Mouse (Mus musculus): Measurements from ENCODE around the gene Olfr298.

The Olfr298 gene

DNA sequence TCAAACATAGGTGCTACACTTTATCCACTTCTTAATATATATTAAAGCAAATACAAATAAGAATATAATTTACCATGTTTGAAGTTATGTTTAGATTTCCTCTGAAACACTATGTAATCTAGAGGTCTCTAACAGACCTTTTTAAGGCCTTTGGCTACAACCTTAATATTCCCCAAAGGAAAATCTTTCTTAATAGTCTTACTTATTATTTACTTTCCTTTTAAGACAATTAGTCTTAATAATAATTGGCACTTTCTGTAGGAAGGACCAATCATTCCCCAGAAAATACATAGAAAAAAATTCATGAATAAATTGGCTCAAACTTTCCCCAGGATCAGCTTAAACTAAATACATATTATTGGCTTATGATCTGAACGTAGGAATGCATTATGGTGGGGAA is at the start of gene Olfr298:
Gene Olfr298 (minus strand): TSS at position 101 of the 400 bp plus-strand sequence.
- DNase-seq (ENCODE audit: low spot score) = no peak

DNA sequence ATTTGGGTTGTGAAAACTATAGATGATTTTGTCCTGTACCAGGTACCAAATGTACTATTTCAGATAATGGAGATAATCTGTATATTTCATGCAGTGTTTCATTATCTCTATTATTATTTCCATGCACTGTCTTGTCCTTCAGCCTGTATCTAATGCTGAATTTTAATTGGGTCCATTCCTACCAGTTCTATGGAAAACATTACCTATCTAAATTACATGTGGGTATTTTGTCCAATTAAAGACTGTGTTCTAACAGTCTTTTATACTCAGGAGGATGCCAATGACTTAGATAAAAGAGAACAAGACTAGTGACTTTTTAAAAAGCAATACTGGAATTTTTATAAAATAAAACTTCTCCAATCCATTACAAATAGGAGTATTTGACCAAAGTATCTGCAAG is 27.4 kb upstream of the Olfr298 start, which contains the start of gene Olfr297:
Gene Olfr297 (plus strand): TSS at position 301 of the 400 bp plus-strand sequence.
- DNase-seq (ENCODE audit: low spot score) = no peak

DNA sequence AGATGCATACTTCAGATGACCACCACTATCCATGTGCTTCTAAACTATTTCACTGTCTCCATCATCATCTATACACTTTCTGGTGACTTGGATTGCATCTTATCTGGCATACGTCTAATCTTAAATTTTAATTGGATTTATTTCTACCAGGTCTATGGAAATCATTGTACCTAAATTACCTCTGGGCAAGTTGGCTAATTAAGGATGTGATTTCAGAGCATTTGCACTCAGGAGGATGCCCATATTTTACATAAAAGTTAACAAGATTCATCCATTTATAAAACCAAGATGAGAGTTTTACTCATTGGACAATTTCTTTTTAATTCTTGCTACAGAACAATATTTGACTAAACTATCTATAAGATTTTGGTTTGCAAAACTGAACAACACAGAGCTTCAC is 32.7 kb downstream of the Olfr298 start, which contains the start of gene Olfr299:
Gene Olfr299 (plus strand): TSS at position 301 of the 400 bp plus-strand sequence.
- DNase-seq (ENCODE audit: low spot score) = no peak
